Mouse (Mus musculus) layer of hippocampus, adult 9-10 months (tissue): ENCODE measurements at regions not wholly inside any gene's neighbourhood (a gene's known extent, or its start where the extent isn't known, plus 50 kb on each side); places are given as distances from the start of the nearest gene placed in this dataset.
"Not testable (repeated sequence)": the region's sequence is repeated elsewhere in the genome, so short reads cannot be mapped to it uniquely, and the experiment has no call there.

Source experiments
- DNase-seq: peaks from one replicate; pipeline ENCODE4 v3.0.0; 2022; ENCODE audit warnings: low spot score

- DNase-seq: no peak
These were observed 1102.4 kb upstream of the Ghitm start for GRCm38 (mm10) chr14:38237471-38237870.

- DNase-seq: no peak
These were observed 1073.5 kb upstream of the Ghitm start for GRCm38 (mm10) chr14:38208591-38208990.

DNA sequence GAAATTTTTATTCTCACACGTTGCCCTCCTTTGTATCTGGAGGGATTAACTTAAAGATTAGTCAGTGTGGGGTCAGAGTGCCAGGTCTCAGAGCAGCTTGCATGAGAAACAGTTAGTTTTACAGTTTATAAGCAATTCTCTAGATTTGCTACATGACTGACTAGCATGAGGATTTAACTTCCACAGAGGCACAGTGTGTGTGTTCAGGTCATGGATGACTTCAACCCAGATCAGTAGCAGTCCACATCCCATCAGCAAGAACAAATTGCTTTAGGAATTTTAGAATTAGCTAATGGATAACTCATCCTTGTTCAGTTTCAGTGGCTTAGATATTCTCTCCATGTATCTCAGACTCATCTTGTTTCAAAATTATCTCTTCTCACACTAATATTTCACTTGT lies 1056.7 kb upstream of the Ghitm start:
- no peak for DNase-seq

- DNase-seq: not testable (repeated sequence)
These were observed 1050.5 kb upstream of the Ghitm start for GRCm38 (mm10) chr14:38185606-38186005.

DNA sequence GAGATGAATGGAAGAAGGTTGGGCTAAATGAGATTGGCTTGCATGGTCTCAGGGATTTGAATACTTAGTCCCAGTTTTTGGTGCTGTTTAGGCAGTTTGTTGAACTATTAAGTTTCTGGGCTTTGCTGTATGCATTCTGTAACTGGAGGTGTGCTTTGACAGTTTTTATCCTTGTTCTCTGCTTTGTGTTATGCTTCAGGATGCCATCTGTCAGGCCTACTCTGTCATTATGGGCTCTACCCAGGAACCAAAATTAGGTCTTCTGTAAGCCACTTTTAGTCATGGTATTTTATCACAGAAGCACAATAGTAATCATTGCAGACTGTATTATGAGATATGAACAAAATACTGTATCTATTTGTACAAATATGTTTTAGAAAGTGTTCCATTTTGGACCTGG lies 1017.8 kb upstream of the Ghitm start:
- peak; percentile 11 for DNase-seq

GRCm38 (mm10) chr14:38130719-38131118 lies 995.6 kb upstream of the Ghitm start:
- no peak for DNase-seq
